Mouse (Mus musculus) cerebellum, adult 2 months (tissue): ENCODE results near the gene Dock1. TPM values are rescaled to one million over a fixed set of nuclear protein-coding genes. Genes with fewer than 3 reads are reported as not detected.

ENCODE experiments used
- DNase-seq, 2 experiments: peaks; one replicate each; pipeline ENCODE4 v3.0.0; 2021
- H3K27ac ChIP-seq: fragments of 200-500 bp; 2 replicates; pipeline ENCODE4 v1.5.1; 2012; ENCODE audit warnings: low read length, control low read depth, inconsistent platforms; ENCODE audit not compliant: insufficient read depth
- H3K27me3 ChIP-seq: fragments of 200-500 bp; 2 replicates; pipeline ENCODE4 v1.6.1; 2012; ENCODE audit warnings: inconsistent platforms, mild to moderate bottlenecking, low read length, moderate library complexity; ENCODE audit not compliant: control insufficient read depth, insufficient read depth
- H3K4me1 ChIP-seq: fragments of 200-500 bp; 2 replicates; pipeline ENCODE4 v1.6.1; 2011; ENCODE audit warnings: low read length; ENCODE audit not compliant: control insufficient read depth, insufficient read depth
- H3K4me3 ChIP-seq: fragments of 200-500 bp; replicated peaks from 2 replicates; pipeline ENCODE3; 2011; ENCODE audit warnings: mild to moderate bottlenecking, low read depth, low read length, control low read depth; ENCODE audit not compliant: insufficient read depth
- CTCF ChIP-seq: fragments of 200-500 bp; IDR thresholded peaks from 2 replicates; pipeline ENCODE4 v1.5.1; 2011; ENCODE audit warnings: low read depth, mild to moderate bottlenecking, control low read depth, low read length, moderate library complexity, borderline replicate concordance; ENCODE audit not compliant: insufficient read depth
- POLR2A ChIP-seq: fragments of 200-500 bp; IDR thresholded peaks from 2 replicates; pipeline ENCODE4 v1.6.1; 2011; ENCODE audit warnings: low read length, control low read depth, borderline replicate concordance; ENCODE audit not compliant: insufficient read depth
- WGBS: fragments of 180-500 bp; shearing (Covaris S2); methylation state at CpG from one replicate; pipeline ENCODE4 v1.1.7; 2018; 5-methylcytosine and 5-hydroxymethylcytosine counted together
- polyA plus RNA-seq: library from polyadenylated mRNA; depleted of rRNA; stranded (reverse); fragments of >200 nt; gene quantifications from 2 replicates; pipeline ENCODE4 v1.2.3, GENCODE M21; 2012

Gene Dock1
- polyA plus RNA-seq, 1 experiment: 16.9 TPM

DNA sequence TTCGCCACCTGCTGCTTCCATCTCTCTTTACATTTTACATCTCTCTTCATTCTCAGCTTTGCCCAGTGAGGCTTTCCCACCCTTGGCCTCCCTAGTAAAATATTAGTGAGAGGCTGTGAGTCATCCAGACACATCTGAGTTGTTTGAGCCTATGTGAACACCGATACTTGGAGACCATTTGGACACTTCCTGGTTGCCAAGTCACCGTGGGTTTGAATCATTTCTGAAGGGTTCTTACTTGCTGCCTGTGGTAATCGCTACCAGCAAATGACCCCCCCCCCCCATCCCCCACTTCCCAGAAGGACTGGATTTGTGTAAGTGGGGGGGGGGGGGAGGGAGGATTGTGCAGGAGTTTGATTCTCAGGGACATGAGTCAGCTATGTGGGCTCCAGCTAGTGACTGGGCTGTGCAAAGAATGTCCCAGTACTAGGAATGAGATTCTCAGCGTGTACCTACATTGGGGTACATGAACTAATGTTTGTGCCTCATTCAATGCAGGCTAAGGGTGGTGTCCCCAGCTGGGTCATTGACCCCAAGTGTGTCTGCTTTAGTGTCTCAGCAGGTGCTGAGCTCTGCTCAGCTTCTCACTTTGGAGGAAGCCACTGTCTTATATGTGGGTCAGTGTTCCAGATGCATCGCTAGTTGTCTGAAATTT is 103.4 kb downstream of the Dock1 start:
- Histone ChIP-seq H3K4me3 (no peak overlapping the region), H3K27me3 (no peaks in the 10 kb centered on the region), H3K4me1 (no peaks in the 10 kb centered on the region), H3K27ac (no peak overlapping the region)
- 58% methylated on average over 6 of the region's 6 CpGs for WGBS
- TF ChIP-seq POLR2A (no peak), CTCF (no peak)
- no peak for DNase-seq

DNA sequence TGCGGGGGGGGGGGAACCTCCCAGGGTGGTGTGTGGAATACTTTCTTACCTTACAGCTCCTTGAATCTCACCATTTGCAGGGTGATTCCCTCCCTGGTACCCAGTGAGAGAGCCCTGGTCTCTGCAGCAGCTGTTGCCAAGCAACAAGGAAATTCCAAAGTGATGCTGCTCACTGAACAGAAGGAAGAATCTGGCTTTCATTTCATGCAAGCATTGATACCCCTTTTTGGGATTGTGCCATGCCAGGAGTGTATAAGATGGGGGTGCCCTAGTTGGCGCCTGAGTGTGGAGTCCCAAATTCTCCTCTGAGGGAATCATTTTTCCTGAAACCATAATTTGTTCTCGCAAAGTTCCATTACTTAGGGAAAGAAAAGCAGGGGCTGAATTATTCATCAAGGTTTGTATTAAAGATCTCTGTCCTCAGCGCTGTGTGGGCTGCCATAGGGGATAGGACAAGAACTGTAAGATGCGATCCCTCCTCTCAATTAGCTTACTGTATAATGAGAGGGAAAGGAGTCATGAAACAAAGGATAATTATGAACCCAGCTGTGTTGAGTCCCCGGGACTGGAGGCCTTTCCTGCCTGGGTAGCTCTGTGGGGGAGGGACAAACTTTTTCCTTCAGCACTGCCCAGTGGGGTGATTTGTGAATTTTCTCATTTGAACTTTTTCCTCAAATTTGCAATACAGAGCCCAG is 104.2 kb downstream of the Dock1 start:
- DNase-seq: no peak
- H3K27ac ChIP-seq: no peak overlapping the region
- H3K27me3 ChIP-seq: no peaks in the 10 kb centered on the region
- no peak for TF ChIP-seq POLR2A
- no peak for TF ChIP-seq CTCF
- H3K4me3 ChIP-seq: no peak overlapping the region
- H3K4me1 ChIP-seq: no peaks in the 10 kb centered on the region
- WGBS: 69% methylated on average over 6 of the region's 6 CpGs

DNA sequence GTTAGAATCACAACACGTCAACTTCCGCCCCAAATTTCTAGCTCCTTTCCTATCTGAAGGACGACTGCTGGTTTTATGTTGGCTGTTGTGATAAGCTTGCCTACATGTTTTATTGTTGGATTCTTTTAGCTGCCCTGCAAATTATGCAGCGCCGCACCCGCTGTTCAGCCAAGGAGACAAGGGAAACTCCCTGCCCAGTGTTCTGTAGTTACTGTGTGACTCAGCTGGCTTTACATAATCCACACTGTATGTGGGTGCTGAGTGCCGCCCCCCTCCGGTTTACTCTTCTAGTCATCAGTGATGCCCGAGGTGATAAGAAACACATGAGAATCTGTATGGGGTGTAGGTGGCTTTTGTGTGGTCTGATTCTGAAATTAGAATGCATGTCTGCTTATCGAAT is 105.2 kb downstream of the Dock1 start:
- 94% methylated on average over 10 of the region's 10 CpGs for WGBS
- no peak overlapping the region for H3K27ac ChIP-seq
- no peak overlapping the region for H3K4me3 ChIP-seq
- TF ChIP-seq POLR2A (no peak), CTCF (no peak)
- no peaks in the 10 kb centered on the region for H3K4me1 ChIP-seq
- H3K27me3 ChIP-seq: no peaks in the 10 kb centered on the region
- DNase-seq: no peak

DNA sequence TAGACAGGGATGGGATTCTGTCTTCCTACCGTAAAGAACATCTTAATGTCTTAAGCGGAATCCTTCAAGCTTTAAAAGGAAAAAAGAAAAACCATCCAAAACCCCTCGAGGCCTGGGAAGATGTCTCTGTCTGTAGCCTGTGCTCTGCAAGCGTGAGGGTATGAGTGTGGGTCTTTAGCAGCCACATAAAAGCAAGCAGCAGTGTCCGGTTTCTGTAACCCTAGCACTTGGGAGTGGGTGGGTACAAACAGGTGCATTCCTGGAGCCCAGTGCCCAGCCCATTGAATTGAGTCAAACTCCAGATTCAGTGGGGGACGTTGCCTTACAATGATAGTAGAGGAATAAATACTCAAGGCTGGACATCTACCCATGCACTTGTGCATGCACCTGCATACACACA is 105.9 kb downstream of the Dock1 start:
- DNase-seq: no peak

DNA sequence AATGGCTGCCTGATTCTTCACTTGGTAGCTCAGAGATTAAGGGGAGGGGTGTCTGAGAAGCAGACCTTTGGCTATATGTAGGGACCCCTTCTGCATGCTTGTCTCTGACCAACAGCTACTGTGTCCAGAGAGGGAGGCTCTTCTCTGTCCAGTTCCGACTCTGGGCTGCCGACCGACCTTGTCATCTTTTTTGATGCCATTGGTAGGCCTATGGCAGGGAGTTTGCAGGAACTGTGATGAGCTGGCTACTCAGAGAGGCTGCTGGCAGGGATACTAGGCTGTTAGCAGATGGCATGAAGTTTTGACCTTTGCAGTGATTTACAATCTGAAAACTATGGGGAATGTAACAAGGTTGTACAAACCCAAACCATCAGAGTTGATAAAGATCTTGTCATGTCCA is 109.3 kb downstream of the Dock1 start:
- Histone ChIP-seq H3K27me3 (no peaks in the 10 kb centered on the region), H3K27ac (no peak overlapping the region), H3K4me1 (no peaks in the 10 kb centered on the region), H3K4me3 (no peak overlapping the region)
- DNase-seq: no peak
- 66% methylated on average over 3 of the region's 3 CpGs for WGBS
- no peak for TF ChIP-seq CTCF
- TF ChIP-seq POLR2A: no peak

More for the DNA sequence above, 105.9 kb downstream of the Dock1 start:
- Histone ChIP-seq H3K4me3 (no peak overlapping the region), H3K27me3 (no peaks in the 10 kb centered on the region), H3K27ac (no peak overlapping the region), H3K4me1 (no peaks in the 10 kb centered on the region)
- WGBS: 91% methylated on average over 6 of the region's 6 CpGs
- TF ChIP-seq POLR2A (no peak), CTCF (no peak)

DNA sequence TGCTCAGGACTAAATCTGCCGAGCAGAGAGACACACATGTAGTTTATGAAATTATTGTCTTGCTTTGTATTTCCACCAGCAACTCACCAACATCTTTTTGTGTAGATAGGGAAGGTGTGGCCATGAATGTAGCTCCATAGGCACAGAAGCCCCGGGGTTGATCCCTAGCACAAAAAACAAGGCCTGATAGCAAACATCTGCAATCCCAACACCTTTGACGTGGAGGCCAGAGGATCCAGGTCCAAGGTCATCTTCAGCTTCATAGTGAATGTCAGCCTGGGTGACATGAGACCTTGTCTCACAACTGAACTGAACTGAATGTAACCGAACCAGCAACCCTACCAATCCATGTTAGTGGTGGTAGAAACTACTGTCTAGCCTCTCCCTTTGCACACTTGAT is 116.7 kb downstream of the Dock1 start:
- no peak for DNase-seq
- H3K4me1 ChIP-seq: no peaks in the 10 kb centered on the region
- 97% methylated on average over 4 of the region's 4 CpGs for WGBS
- no peak overlapping the region for H3K4me3 ChIP-seq
- no peak for TF ChIP-seq CTCF
- TF ChIP-seq POLR2A: no peak
- H3K27me3 ChIP-seq: no peaks in the 10 kb centered on the region
- no peak overlapping the region for H3K27ac ChIP-seq

DNA sequence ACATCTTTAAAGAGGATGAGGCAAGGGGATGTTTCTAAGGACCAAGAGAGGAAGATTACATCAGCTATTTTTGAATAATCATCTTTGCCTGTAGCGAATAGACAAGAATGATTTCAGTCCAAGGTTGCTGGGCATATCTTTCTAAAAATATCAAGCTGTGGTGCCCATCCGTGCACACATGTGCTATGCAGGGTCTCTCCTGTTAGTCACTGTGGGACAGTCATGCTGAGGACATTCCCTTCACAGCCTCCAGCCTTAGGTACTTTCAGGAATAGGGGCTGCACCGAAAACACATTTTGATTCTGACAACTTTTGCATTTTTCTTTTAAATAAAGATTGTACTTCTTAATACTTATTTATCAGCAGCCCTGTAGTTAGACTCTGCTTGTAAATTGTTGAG is 124.4 kb downstream of the Dock1 start:
- no peak for TF ChIP-seq CTCF
- no peak for TF ChIP-seq POLR2A
- 87% methylated on average over 3 of the region's 3 CpGs for WGBS
- Histone ChIP-seq H3K4me3 (no peak overlapping the region), H3K4me1 (no peaks in the 10 kb centered on the region), H3K27ac (no peak overlapping the region), H3K27me3 (no peaks in the 10 kb centered on the region)
- no peak for DNase-seq

DNA sequence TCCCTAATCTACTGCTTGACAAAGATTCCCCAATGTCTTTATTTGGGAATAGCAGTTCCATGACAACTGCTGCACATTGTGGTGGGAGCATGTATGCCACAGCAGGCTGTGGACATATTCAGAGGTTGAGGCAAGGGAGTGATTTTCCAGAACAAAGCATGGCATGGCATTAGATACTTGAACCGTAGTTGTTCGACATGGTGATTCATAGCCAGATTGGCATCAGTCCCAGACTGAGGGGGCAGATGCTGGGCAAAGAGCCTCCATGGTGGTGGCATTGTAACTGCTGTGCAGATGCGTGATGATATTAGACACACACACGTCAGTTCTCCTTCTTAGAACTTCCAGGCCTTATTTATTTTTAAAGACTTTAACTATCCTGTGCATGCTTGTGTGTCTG is 129.6 kb downstream of the Dock1 start:
- H3K4me3 ChIP-seq: no peak overlapping the region
- no peaks in the 10 kb centered on the region for H3K4me1 ChIP-seq
- 13% methylated on average over 4 of the region's 4 CpGs for WGBS
- H3K27ac ChIP-seq: no peak overlapping the region
- no peaks in the 10 kb centered on the region for H3K27me3 ChIP-seq
- TF ChIP-seq CTCF (no peak), POLR2A (no peak)
- no peak for DNase-seq
